Mouse (Mus musculus) stomach, postnatal 0 days (tissue): ENCODE measurements around the gene Retreg1.

Experiments used
- CTCF ChIP-seq: IDR thresholded peaks from 2 replicates; pipeline ENCODE4 v1.5.1; 2016; ENCODE audit warnings: antibody characterized with exemption, low read depth, mild to moderate bottlenecking, moderate library complexity
- EP300 ChIP-seq: optimal IDR thresholded peaks from 2 replicates; pipeline ENCODE3; 2016; ENCODE audit warnings: antibody characterized with exemption

DNA sequence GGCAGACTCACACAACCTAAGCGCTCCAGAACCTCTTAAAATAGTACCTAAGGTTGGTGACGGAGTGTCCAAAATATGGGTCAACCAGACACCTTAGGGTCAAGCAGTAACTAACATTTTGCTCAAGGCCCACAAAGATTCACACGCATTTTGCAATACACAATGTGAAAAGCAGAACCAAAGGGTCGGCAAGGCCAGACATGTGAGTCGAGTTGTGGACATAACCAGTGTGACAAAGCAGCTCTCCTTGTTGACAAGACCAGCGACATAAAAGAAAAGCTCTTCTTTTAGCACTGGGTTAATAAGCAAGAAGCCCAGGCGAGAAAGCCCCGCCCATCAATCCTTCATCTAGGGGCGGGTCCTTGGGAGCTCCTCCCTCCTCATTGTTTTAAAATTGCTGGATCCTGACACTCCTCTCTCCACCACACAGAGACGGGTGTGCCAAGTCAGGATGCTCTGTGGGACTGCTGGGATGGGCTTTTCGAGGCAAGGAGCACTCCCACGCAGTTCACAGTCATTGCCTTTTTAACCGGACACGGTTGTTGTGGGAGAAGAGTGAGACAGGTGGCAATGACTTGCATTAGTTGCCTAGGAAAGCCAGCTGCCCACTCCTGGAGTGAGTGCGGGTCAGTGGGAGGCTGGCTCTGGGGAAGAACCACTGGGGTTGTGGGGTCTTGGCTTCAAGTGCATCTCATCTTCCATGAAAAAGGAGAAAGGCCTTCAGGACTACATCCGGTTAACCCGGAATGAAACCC lies 7.9 kb upstream of the Retreg1 start:
- TF ChIP-seq CTCF: no peak
- TF ChIP-seq EP300: no peak
